Mouse (Mus musculus): ENCODE results near the gene Ilf3. TPM values are rescaled to one million over a fixed set of nuclear protein-coding genes. Genes with fewer than 3 reads are reported as not detected.
A peak's percentile ranks its signal among the peaks of the same experiment; 100 is the strongest.

Gene Ilf3
- polyA plus RNA-seq, 1 experiment from 2014 or later = 138 TPM

DNA sequence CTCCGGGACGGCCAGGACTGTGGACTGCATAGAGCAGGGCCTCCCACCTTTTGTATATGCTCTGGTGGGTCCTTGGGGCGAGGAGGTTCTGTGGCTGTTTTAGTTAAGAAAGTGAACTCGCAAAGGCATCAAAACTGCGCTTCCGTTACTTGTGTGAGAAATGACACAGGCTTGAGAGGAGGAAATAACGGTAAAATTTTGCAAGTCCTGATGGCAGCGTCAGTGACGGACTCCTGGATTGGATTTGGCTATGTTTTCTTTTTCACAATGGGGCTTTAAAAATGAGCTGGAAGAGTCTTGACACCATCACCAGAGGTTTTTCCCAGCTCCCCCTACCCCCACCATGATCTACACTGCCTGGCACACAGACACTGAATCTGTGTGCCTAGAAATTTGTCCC is 33.4 kb downstream of the Ilf3 start:
- DNase-seq (ENCODE audit: low spot score) = no peak

GRCm38 (mm10) chr9:21402764-21403253 is 35.1 kb downstream of the Ilf3 start:
- no peak for DNase-seq (ENCODE audit: low spot score)

DNA sequence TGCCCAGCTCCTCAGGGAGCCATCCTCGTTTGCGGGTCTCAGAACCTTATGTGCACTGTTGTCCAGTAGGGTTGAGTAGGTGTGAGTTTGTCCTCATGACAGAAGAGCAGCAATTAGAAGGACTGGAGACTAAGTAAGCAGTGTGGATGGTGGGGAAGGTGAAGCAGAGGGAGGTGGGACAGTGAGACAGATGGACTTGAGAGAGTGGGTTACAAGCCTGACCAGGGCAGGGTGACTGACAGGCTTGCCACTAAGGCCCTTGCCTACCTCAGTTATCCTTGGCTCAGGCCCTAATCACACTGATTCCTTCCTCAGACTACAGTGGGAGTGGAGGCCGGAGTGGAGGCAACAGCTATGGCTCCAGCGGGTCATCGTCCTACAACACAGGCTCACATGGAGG is 36.1 kb downstream of the Ilf3 start:
- DNase-seq (ENCODE audit: low spot score) = no peak

GRCm38 (mm10) chr9:21405525-21405924 is 37.9 kb downstream of the Ilf3 start:
- DNase-seq (ENCODE audit: low spot score) = no peak

GRCm38 (mm10) chr9:21407951-21408350 is 40.3 kb downstream of the Ilf3 start:
- no peak for DNase-seq (ENCODE audit: low spot score)

GRCm38 (mm10) chr9:21408624-21409023 is 41.0 kb downstream of the Ilf3 start:
- DNase-seq (ENCODE audit: low spot score) = no peak

GRCm38 (mm10) chr9:21409592-21410317 is 42.1 kb downstream of the Ilf3 start:
- peak; percentile 75 for DNase-seq (ENCODE audit: low spot score)

- peak; percentile 87 for DNase-seq (ENCODE audit: low spot score)
These were observed 44.2 kb downstream of the Ilf3 start, which contains the start of gene Qtrt1 for GRCm38 (mm10) chr9:21411669-21412550. Gene Qtrt1, plus strand, starts transcription at chr9:21411837.

GRCm38 (mm10) chr9:21417866-21418265 is 50.2 kb downstream of the Ilf3 start:
- DNase-seq (ENCODE audit: low spot score) = no peak

DNA sequence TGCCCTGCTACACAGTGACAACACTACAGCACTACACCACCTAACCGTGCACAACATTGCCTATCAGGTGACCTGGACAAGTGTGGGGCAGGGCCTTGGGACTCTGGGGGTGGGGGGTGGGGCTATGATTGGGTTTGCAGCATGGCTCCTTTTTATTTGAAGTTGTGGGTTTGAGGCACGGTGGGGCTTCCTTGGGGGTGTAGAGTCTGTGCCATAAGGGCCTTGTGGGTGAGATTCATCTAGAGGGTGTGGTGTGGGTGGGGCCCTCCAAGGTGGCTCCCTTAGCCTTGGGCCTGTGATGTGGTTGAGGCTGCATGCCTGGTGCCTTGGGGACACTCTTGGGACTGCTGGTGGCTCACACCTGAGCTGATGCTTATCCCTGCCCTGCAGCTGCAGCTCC is 52.0 kb downstream of the Ilf3 start:
- DNase-seq (ENCODE audit: low spot score) = peak; percentile 79

- DNase-seq (ENCODE audit: low spot score) = peak; percentile 100
These were observed 57.2 kb downstream of the Ilf3 start, which contains the start of gene Dnm2 for GRCm38 (mm10) chr9:21424631-21425555. Gene Dnm2, plus strand, starts transcription at chr9:21424908.

DNA sequence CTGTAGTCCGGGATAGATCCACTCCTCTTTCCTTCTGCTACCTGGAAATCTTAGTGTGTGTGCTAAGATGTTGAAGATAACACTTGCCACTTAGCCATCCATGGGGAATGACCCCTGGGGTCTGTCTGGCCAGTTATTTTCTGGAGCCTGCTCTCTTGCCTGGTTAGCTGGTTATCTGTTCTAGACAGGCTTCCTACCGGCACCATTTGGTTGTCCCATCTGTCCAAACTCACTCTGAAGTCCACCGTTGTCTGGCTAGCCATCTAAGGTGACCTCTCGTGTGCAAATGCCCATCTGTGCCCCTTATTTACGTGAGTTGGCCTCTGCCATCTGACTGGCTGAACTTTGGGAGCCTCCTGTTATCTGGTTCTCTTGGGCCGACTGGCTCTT is 57.9 kb downstream of the Ilf3 start:
- no peak for DNase-seq (ENCODE audit: low spot score)

- peak; percentile 35 for DNase-seq (ENCODE audit: low spot score)
These were observed 58.3 kb downstream of the Ilf3 start for GRCm38 (mm10) chr9:21426013-21426412.

DNA sequence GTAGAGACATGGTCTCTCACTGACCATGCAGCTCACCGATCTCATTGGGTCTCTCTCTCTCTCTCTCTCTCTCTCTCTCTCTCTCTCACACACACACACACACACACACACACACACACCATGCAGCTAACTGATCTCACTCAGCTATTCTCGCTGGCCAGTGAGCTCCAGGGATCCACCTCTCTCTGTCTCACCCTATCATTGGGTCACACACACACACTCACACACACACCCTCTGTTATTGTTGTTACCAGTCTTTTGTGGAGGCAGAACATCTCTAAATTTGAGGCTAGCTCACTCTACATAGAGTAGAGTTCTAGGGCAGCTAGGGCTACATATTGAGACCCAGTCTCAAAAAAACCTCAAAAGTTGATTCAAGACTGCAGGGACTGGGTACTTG is 58.9 kb downstream of the Ilf3 start:
- DNase-seq (ENCODE audit: low spot score) = no peak

- DNase-seq (ENCODE audit: low spot score) = no peak
These were observed 60.1 kb downstream of the Ilf3 start for GRCm38 (mm10) chr9:21427773-21428172.

DNA sequence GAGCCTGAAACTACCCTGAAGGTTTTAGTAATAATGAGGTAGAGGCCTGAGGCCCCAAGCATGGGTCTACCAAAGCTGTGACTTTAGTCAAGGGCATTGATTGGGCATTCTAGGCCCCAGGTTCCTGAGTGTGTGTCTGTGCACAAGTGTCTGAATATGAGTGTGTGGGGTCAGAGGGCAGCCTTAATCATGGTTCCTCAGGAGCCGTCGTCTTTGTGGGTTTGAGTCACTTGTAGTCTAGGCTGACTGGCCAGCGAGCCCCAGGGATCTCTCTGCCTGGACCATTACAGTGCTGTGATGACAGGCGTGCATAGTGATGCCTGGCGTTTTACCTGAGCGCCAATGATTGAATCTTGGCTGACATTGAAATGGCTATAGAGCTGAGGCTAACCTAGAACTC is 60.5 kb downstream of the Ilf3 start:
- DNase-seq (ENCODE audit: low spot score) = no peak

- DNase-seq (ENCODE audit: low spot score) = no peak
These were observed 63.1 kb downstream of the Ilf3 start for GRCm38 (mm10) chr9:21430724-21431123.

GRCm38 (mm10) chr9:21432066-21432465 is 64.4 kb downstream of the Ilf3 start:
- no peak for DNase-seq (ENCODE audit: low spot score)

GRCm38 (mm10) chr9:21433766-21434165 is 66.1 kb downstream of the Ilf3 start:
- DNase-seq (ENCODE audit: low spot score) = no peak

DNA sequence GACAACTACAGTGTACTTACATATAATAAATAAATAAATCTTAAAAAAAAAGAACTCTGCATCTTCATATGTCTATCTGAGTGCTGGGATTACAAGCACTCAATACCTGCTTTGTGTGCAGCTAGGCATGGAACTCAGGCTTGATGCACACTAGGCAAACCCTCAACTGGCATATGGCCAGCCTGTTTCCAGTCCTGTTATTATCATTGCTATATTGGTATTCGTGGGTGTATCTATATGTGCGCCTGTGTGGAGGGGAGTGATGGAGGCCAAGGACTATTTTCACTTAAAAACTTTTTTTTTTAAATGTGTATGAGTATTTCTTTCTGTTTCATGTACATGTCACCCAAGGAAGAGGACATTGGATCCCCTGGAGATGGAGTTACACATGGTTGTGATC is 66.7 kb downstream of the Ilf3 start:
- no peak for DNase-seq (ENCODE audit: low spot score)
